Mouse (Mus musculus): ENCODE measurements at regions not wholly inside any gene's neighbourhood (a gene's known extent, or its start where the extent isn't known, plus 50 kb on each side); places are given as distances from the start of the nearest gene placed in this dataset.

DNA sequence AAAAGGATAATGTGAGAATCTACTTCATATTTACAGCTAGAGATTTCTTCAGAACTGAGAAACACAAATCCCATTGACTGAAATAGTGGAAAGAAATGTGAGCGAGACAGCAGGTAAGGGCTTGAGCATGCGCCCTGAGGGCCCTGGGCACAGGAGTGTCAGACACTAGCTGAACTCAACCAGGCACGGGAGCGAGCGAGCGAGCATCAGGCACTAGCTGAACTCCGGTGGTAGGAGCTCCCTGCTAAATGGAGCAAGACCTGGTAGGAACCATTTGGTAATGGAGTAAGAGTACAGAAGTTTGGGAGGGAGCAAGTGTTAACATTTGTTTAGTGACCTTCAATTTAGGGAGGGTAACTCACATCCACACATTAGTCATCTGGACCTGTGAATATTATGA, 654.7 kb downstream of the Adgrl2 start:
- DNase-seq (ENCODE audit: low spot score): no peak

DNA sequence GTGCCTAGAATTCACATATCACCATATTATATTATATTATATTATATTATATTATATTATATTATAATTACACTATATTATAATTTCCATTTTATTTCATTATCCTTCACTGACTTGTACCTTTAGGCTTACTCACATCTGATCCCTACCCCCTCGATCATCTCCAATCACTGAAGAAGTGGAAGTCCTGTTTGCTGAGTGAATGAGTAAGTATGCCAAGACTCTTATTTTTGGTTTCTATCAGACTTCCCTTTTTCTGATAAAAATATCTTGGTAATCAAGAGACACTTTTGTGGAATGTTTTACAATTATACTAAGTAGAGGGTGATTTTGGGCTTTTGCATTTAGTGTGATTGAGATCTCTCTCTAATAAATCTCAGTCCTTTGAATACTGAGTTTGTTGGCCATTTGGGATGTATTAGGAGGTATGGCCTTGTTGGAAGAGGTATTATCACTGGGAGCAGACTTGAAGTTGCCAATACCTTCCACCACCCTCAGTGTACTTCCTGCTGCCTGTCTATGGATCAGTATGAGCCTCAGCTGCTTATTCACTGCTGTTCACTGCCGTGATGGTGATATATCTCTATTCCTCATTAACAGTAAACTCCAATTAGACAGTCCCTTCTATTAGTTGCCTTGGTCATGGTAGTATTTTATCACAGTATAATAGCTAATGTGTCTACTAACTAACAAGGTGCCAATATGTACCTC, 665.3 kb downstream of the Adgrl2 start:
- no peak for DNase-seq (ENCODE audit: low spot score)

DNA sequence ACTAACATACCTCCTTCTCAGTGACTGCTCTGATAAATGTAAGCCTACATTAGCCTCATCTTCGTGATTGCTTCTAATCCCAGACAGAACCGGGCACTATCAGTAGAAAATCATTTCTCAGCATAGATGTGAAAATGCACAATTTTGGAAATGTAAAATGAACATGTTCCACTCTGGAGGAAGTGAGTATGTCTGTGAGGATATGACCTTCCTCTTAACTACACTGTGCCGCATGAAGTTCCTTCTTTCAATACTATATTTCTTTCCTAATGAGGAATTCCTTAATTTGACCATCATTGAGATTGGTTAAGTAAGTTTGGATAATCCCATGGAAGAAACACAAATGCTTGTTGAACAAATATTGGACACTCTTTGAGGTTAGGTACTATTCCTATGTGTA, 668.5 kb downstream of the Adgrl2 start:
- DNase-seq (ENCODE audit: low spot score): no peak

DNA sequence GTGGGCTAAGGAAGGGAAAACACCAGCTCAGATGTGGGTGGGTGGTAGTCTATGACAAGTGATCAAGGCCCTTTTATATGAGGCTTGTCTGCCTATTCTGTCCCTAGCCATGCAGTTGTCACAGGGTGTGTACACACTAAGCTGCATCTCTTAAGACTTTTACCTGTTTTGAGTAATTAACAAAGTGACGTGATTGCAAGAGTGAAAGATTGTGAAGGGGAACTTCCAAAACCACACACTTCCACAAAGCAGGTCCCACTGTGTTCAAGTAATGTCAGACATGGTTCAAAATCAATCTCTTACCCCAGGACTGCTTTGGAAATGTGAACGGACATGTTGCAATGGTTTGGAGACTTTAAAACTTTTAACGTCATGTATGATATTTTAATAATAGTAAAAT, 674.2 kb downstream of the Adgrl2 start:
- DNase-seq (ENCODE audit: low spot score): no peak

DNA sequence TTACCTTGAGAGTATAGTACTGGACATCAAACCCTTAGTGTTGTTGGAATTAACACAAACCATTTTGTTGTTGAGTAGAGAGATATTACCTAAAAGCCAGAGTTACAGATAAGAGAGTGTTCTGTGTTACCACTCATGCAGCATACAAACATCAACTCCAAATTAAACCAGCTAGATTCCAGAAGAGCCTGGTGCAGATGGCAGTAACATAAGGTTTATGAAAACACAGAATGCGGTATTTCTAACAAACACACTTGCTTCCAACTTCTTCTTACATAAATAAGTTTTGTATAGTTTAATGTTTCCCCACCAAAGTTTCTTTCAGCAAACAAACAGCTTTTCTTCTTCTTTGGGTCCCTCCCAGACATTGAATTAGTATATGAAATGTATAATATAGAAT, 675.1 kb downstream of the Adgrl2 start:
- DNase-seq (ENCODE audit: low spot score): no peak

DNA sequence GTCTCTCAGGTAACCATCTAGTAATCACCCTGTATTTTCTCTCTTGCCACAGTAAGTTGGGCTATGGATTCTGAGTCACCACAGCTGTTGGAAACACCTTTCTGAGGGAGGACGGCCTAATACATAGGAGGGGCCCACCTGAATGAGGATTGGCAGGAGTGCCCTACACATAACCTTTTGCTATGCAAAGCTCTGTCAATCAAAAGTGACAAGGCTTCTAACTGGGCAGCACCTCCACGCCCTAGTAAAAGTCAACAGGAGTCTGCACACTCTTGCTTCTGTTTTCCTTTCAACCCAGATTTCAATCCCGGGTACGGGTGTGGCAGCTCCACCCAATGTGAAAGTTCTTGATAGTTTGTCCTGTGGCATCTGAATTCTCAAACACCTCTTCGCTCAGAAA, 694.8 kb downstream of the Adgrl2 start:
- DNase-seq (ENCODE audit: low spot score): no peak

DNA sequence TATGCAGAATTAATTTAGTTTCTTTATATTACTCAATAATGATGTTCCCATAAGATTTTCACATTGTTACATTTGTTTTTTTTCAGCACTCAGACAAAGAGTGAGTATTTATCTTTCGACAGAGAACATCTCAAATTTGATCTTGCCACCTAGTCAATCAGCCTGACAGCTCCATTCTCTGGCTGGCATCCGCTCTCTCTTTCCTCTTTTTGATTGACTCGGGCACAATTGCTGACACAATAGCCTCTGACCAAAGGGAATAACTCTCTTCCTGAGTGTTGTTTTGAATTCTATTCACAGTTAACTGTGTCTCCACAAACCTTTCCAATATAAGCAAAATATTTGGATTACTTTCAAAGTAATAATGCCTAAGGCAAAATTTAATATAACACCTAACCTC, 711.4 kb downstream of the Adgrl2 start:
- DNase-seq (ENCODE audit: low spot score): no peak

DNA sequence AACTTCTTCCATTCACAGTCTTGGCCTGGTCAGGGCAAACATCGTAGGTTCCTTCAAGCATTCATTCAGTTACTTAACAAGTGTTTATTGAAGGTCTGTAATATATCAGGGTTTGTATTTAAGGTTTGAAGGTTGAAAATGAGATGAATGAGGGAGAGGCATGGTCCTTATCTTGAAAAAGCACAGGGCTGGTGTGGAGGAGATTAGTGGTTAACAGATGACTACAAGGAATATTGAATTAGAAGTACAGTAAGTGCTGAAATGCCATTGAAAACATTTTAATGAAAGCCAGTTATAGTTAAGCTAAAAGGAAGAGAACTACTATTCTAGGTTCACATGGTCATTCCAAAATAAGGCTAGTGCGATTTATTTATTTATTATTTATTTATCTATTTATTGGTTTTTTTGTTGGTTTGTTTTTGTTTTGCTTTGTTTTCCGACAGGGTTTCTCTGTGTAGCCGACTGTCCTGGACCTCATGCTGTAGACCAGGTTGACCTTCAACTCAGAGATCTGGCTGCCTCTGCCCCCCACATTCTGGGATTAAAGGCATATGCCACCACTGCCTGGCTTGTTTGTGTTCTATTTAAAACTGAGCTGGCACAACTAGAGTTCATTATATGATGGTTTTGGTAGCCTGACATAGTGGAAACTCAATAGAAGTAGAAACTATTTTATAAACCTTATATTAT, 718.1 kb downstream of the Adgrl2 start:
- no peak for DNase-seq (ENCODE audit: low spot score)

DNA sequence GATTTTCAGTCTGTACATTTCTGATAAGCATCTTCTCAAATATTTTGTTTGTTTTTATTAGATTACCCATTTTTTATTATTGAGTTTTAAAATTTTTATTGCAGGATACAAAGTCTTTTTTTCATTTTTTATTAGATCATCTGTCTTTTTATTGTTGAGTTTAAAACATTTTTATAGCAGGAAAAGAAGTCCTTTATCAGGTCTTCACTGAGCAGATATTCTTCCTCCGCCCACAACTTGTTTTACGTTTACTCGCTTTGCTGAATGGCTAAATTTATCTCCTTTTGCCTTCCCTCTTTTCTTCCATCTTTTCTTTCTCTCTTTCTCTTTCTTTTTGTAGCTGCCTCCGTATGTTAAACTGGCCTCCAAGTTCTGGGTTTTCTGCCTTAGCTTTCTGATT, 721.5 kb downstream of the Adgrl2 start:
- no peak for DNase-seq (ENCODE audit: low spot score)

DNA sequence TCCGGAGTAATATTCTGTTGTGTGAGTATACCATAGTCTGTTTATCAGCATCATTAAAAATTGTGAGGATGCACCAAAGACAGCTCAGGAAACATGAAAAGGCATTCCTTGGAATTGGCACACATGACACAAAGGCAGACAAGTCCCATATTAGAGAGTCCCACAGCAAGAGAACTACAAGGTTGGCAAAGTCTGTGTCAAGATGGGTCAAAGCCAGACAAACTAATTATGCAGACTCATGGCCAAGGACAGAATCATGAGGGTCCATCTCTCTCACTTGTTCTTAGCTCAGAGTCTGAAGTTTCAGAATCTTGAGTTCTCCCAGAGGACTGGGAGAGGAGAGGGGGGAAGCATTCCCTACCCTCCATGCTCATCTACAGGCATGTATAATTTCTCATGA, 731.1 kb downstream of the Adgrl2 start:
- DNase-seq (ENCODE audit: low spot score): no peak

DNA sequence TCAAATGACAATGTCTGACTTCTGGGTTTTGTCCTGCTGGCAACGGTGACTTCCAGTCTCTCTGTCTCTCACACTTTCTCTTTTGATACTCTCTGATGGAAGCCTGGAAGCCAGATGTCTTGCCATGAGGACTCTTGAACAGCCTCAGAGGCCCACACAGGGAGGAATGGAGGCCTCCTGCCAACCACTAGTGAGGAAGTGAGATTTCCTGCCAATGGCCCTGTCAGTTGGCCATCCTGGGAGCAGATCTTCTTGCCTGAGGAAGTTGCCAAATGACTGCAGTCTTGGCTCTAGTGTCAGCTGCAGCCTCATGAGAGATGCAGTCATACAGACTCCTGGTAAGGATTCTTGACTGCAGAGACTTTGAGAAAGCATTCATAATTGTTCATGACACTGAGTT, 741.7 kb downstream of the Adgrl2 start:
- no peak for DNase-seq (ENCODE audit: low spot score)

DNA sequence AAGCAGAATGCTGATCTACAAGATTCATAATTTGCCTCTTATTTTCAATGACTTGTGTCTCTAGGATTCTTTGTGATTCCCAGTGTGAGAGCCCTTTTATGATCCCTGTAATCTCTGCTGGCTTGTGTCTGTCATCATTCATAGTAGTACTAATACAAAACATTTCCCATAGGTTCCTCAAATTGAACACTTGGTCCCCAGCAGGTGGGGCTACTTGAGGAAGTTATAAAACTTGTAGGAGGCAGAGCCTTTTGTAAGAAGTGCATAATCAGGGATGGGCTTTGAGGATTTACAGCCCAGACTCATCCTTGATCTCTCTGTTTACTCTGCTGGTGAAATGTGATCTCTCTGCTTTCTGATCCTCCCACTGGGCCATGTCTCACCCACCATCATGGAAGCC, 743.6 kb downstream of the Adgrl2 start:
- DNase-seq (ENCODE audit: low spot score): no peak

DNA sequence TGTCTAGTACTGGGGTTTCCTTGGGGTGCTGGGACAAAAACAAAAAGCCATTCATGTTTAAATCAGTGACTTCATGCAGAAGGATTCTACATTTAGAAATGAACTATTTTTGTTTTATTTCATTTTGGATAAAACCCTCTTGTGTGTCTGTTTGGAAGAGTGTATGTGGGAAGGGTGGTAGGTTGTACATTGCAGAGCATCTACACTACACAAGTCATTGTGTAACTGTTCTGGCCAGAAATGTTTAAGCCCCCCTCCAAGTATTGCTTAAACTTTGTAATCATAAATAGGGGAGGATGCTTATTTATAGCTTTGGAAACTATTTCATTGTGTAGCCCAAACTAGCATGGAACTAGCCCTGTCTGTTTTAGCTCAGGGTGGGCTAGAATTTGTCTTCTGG, 752.3 kb downstream of the Adgrl2 start:
- no peak for DNase-seq (ENCODE audit: low spot score)

DNA sequence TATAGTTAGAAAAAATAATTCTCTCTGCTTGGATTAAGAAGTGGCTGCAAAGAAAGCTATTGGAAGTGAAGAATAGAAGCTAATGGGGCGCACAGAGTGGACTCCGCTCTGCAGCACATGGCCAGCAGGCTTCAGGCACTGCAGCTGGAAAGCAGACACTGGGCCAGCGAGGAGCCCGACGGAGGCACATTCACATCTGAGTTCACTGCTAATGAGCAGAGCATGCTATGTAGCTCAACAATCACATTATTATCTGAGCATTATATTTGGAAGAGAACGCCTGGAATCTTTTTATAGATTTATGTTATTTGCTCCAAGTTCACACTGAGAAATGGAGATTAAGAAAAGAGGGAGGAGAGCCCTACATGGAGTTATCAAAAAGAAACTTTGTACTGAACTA, 752.8 kb downstream of the Adgrl2 start:
- DNase-seq (ENCODE audit: low spot score): peak; percentile 31

DNA sequence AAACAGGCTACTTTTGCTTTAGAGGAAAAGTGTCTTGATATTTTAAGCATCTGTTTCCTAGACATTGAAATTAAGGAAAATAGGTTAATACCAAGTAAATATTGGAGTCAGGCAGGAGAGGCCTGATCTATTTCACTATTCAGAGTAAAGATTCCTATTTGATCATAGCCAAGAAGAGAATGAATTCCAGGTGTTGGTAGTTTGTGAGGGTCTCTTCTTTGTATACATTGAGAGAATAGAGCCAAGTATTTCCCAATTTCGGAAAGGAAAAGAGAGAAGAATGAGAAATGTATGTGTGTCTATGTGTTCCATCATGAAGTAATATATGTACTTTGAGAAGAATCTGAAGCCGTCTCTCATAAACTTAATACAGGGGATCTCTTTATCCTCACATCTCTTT, 756.7 kb downstream of the Adgrl2 start:
- DNase-seq (ENCODE audit: low spot score): no peak

DNA sequence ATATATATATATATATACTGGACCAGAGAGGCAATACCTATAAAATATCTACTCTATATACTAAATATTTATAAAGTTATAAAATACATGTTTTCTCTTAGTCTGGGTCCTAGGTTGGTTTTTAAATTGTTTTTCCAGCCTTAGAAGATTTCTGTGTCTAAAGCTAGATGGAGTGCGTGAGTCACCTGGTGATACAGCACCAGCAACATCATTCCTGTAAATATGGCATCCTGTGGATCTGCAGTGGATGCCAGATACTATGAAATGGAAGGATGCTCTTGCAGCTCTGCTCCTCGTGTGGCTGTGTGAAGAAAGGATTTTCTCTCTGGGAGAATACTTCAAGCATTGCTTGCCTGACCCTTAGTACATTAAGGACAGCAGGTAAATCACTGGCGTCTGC, 761.2 kb downstream of the Adgrl2 start:
- no peak for DNase-seq (ENCODE audit: low spot score)

DNA sequence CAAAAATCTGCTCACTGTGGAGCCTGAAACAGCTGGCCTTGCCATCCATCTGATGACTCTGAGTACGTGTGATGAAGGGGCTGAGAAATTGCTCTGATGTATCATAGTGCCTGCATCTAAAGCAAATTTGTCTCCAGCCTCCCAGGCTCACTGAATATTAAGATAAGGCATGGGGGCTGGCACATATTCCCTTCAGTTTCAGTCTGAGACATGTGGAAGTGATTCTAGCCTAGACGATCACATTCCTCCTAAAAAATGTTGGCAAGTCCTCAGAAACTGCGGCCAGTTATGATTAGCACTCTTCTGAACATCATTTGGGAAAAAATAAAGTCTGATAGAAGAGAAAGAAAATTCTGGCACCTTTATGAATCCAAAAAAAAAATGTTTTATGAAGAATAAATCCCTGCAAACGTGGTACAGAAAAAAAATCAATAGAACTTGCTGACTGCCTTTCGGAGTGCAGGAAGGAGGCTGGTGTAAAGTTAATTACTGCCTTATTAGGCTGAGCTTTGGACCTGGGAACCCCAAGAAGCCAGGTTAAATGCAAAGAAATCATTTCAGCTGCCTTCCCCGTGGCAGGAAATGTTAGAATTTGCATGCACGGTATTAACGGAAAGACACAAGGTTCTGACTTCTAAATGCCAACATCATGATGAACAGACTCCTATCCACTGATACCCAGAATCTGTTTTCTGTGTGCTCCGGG, 762.2 kb downstream of the Adgrl2 start:
- no peak for DNase-seq (ENCODE audit: low spot score)

DNA sequence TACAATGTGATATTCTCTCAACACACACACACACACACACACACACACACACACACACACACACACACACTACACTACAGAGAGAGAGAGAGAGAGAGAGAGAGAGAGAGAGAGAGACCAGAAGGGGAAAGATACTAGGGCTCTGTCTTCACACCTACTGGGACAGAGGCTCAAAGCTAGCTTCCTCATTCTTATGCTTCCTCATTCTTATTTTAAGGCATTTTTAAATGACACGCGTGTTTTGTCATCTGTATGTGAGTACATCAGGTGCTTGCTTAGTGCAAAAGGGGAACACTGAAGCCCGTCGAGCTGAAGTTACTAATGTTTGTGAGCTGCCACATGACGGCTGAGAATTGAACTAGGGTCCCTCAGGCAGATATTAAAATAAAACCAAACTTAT, 769.5 kb downstream of the Adgrl2 start:
- DNase-seq (ENCODE audit: low spot score): no peak

DNA sequence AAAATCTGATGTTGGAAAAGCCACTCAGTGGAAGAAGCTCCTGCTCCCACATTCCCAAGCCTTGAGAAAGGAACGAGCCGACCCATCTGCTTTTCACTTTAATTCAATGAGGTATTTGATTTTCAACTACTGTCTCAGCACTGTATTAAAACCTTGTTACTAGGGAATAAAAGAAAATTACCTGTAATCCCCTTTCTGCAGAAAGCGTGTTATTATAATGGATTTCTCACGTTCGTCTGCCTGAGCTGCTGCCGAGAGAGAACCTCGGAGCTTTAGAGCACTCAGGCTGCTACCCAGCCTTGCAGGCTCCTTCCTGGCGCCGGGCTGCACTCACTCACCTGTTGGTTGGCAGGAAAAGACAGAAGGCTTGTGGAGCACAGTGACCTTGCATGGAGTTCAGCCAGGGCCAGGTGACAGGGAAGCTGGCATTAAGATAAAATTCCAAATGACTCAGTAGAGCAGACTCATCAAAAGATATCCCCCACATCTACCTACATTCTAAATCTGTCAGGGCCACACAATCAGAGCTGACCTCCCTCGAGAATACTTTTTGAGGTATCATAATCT, 770.2 kb downstream of the Adgrl2 start:
- no peak for DNase-seq (ENCODE audit: low spot score)

DNA sequence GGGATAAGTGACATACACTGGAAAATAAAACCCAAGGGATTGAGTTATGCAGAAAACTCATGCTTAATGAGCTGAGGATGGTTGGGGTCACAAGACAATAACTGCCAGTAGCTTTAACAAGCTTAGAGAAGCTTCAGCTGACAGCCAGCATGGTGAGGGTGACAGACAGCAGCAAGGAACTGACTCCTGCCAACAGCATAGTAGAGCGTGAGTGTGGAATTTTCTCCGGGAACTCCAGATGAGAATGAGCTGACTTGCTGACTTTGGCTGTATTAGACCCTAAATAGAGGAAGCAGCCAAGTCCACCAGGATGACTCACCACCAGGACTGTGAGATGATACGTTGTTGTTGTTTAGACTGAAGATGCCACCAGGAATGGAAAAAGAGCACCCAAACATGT, 788.2 kb downstream of the Adgrl2 start:
- DNase-seq (ENCODE audit: low spot score): peak; percentile 5

DNA sequence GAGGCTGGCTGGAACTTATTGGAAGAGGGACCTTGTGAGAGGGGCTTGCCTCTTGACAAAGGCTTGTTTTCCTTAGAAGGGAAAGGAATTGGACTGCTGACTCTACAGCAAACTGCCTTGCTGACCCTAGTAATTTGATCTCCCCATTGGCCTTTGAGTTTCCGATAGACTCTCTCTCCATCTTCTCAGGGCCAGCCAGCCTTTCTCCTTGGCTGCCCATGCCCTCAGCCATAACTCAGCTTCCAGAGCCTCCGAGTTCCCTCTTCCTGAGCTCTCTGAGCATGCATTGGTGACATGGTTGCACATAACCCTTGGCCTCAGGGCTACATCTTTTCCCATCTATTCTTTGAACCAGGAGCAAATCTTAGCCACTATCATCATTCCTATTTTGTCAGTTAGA, 803.7 kb downstream of the Adgrl2 start:
- DNase-seq (ENCODE audit: low spot score): no peak

DNA sequence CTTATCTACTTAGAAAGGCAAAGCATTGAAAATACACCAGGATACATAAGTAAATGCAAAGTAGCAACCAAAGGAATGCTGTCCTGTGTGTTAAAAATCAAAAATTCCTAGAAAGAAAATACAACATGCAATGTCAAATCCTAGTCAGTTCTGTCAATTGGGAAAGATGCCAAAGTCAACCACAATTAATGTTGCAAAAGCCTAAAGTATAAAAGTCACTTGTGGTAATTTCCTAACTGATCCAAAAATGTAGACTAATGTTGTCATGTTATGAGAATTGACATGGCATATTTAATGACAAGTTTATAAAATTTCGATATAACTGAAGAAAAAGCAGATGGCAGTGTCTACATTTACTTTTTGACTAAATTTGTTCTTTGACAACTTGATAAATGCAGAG, 822.8 kb downstream of the Adgrl2 start:
- no peak for DNase-seq (ENCODE audit: low spot score)

DNA sequence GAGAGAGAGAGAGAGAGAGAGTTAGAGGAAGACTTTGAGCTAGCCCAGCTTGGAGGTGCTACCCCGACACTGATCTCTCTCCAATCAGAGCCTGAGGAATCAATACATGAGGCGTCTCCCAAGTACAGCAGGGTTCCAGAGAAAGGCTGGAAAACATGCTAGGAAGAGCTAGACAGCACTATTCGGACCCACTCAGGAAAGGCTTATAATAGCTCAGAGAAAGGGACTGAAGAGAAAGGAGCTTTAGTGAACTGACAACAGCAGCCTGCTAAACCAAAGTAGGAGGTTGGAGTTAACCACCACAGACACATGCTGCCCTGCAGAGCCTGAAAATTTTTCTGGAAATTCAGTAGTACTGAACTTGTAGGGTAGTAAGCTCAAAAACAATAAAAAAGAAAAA, 831.3 kb downstream of the Adgrl2 start:
- DNase-seq (ENCODE audit: low spot score): no peak

All from retina, embryonic 14.5 days (tissue).